Mouse (Mus musculus) megakaryocyte progenitor cell, adult 5-6 weeks (primary cell): ENCODE measurements around the gene Slc25a34. TPM values are rescaled to one million over a fixed set of nuclear protein-coding genes. Genes with fewer than 3 reads are reported as not detected.

Experiments
- ATAC-seq: replicated peaks from 2 replicates; pipeline ENCODE4 v1.8.0; 2016; ENCODE audit warnings: mild to moderate bottlenecking, moderate TSS enrichment, inconsistent platforms; ENCODE audit not compliant: poor library complexity
- total RNA-seq, 2 experiments: library from RNA; stranded (forward) in 1 of 2; stranded (reverse) in 1 of 2; fragments of 157-497, 149-512 nt in 1 of 2; fragments of 200-1000 nt in 1 of 2; gene quantifications; 2 replicates each; pipeline versions ENCODE4 v1.2.3 to v1.2.4; 2015 to 2017

Slc25a34 gene
- total RNA-seq, 2 experiments from 2014 or later: not detected

DNA sequence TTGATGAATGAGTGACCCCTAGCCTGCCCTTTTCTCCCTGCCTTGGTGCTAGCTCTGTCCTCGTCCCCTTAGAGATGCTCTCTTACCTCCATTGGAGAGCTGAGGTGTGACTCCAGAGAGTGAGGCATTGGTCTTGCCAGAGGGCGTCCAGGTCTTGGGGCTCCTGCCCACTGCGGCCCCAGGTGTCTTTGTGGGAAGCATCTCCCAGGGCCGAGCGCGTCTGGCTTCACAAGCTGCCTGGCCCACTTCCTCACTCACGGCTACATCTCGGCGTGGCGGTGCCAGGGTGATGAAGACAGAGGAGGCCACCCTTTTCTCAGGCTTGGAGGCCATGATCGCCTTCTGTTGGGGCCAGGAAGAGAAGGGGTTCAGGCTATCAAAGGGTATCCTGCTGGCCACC, 28.5 kb downstream of the Slc25a34 start:
- ATAC-seq: no peak

DNA sequence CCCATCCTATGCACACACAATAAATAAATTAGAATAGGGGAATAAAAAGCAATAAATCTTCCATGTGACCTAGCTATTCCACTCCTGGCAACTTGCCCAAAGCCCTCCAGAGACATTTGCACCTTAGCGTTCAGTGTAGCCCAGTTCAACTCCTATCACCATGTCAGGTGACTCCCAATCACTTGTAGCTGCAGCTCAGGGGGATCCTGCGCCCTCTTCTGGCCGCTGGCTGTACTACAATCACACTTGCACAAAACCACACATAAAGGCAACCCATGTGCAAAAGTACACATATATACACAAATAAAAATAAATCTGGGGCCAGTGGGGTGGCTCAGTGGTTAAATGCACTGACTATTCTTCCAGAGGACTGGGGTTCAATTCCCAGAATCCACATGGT, 32.1 kb downstream of the Slc25a34 start:
- peak; percentile 87 for ATAC-seq

GRCm38 (mm10) chr4:141583919-141584318, 39.7 kb downstream of the Slc25a34 start:
- ATAC-seq: no peak

- no peak for ATAC-seq
Measured at GRCm38 (mm10) chr4:141581051-141581450, 42.6 kb downstream of the Slc25a34 start.

DNA sequence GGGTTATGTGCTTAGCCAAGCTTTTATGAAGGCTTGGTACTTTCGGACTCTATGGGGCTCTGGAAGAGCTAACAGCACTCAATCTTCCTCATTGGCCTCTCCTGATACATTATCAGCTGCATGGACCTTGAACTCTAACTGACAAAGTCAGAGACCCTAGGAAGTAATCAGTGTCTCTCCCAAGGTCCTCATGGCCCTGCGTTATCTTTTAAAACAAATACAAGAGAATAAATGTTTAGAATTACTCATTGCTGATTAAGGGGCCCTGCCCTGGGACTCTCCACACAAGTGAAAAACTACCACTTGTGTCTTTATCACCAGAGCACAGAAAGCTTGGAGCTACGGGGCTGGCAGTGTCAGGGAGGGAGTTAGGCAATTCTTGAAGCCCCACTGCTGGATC, 44.8 kb downstream of the Slc25a34 start:
- ATAC-seq: peak; percentile 77

- ATAC-seq: no peak
Measured at GRCm38 (mm10) chr4:141576877-141577276, 46.7 kb downstream of the Slc25a34 start.

DNA sequence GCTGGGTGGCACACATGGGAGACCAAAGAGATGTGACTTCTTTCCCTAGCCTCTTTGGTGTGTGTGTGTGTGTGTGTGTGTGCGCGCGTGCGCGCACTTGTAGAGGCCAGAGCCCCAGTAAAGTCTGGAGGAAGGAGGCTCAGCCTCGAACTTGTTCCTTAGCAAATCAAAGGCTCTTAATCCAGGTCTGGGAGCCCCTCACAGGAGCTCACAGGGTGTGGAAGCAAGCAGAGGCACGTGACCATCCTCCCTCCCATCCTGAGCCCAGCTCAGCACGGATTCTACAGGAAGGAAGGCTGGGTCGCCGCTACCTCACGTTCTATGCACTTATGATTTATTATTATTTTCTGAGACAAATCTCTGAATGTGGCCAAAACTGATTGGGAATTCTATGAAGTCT, 47.2 kb downstream of the Slc25a34 start:
- no peak for ATAC-seq

- peak; percentile 58 for ATAC-seq
Measured at GRCm38 (mm10) chr4:141574789-141575702, 48.6 kb downstream of the Slc25a34 start.

DNA sequence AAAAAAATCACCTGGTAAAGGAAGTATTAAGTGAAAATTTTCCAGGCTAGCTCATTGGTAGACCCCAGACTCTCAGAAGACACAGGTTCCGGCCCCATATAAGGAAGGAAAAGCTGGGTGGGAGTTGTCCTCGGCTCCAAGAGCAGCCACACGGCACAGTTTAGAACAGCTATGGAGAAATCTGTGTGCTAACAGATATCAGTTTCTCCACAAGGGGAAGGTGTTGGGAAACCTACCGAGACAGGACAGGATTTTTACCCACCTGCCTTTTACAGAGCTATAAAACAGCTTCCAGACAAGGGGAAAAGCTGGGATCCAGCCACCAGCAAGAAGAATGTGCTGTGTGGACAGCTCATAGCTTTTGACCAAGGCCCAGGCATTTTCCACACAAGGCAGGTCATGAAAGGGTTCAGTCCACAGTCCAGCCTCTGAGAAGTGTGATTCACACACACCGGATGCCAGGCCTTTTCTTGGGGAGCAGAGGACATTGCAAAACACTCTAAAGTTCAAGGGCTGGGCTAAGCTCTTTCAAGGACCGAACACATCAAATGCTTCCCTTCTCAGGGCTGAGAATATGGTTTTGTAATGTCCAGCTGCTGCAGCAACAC, 50.2 kb downstream of the Slc25a34 start:
- ATAC-seq: peak; percentile 68

DNA sequence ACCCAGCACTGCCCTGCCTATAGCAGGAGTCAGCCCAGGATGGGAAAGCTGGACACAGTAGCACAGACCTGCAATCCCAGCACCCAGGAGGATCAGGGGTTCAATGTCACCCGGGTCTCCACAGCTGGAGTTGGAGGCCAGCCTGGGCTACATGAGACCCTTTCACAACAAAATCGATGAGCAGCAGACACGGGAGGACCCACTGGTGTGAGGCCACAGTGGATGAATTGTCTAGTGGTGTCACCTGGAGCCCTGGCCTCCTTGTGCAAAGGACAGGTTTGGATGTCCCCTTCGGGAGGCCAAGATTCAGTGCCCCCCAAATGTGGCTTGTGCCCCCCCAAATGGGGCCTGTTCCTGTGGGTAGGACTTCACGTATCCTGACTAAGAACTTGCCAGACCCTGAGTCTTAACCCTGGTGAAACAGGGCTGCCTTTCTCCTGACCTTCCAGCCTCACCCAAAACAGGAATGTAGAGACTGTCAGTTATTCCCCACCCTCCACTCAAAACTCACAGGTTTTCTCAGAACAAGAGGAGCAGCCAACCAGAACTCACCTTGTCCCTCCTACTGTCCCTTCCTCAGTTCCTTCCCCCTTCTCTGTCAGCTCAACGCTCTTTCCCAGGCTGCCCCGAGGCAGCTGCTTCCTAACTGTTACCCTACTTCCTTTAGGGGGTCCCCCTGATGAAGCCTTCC, 50.8 kb downstream of the Slc25a34 start:
- peak; percentile 45 for ATAC-seq

DNA sequence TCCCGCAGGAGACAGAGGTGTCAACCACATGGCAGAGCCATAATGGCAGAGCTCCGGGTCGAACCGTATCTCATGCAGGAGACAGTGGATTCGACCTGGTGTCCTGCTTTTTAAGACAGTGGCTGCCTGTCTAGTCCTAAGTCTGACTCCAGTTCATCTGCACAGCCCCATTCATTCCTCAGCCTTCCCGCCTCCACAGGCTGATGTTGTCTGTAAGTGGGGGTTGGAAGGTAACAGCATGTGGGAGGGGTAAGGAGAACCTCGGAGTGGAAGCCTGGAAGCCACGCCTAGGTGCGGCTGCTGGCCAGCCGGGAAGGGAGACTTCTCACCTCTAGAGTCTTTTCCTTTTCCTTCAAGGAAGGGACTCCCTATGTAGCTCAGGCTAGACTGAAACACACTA, 51.7 kb downstream of the Slc25a34 start:
- no peak for ATAC-seq

- no peak for ATAC-seq
Measured at GRCm38 (mm10) chr4:141571337-141571739, 52.3 kb downstream of the Slc25a34 start.

DNA sequence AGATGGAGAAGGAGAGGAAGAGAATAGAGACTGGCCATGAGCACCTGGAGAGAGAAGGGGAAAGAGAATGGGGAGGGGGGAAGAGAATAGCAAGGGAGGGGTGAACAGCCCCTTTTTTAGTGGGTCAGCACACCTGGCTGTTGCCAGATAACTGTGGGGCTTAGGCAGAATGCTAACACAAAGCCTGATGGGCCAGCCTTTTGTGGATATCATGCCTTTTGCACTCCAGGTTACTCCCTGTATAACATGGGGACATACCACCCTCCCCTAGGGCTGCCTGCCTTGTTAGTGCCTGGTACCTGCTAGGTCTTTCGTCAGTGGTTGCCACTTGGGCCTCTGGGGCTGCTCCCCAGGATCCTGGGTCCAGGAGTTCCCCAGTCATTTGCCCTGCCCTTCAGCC, 52.8 kb downstream of the Slc25a34 start:
- ATAC-seq: no peak

DNA sequence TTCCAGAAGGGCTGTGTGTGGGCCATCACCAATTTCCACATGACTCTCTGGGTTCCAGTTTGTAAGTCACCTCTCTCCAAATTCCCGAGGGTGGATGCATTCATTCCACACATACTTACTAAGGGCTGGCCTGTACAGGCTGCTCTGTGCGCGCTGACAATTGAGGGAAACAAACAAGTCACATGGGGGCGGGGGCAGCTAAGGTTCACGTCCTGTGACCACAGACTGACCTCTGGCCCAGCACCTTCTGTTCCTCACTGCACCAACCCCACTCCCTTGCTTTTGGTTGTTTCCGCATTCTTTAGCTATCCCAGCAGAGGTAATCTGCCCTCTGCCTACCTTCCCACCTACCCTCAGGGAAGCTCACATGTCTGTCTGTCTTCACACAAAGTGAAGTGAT, 53.6 kb downstream of the Slc25a34 start:
- no peak for ATAC-seq

DNA sequence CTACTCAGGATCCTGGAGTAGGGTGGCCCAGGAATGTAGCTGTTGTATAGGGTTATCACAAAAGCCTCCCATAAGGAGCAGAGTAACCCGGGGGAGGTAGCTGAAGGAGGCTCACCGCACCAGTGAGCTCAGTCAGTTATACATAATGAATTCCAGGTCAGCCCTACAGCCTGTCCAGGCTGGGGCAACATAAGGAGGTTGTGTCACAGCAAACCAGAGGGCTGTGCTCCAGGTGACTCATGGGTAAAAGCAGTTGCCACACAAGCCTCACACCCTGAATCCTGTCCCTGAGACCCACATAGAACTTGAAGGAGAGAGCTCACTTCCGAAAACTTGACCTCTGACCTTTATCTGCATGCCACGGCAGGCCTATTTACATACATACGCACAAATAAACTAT, 54.7 kb downstream of the Slc25a34 start:
- no peak; the same call in 1 of the 2 replicates for ATAC-seq

Other genes starting within 250 kb of the Slc25a34 start
- gene Clcnka, start 225.1 kb downstream of the Slc25a34 start, total RNA-seq (2015): not detected in 2 replicates
- gene Clcnka, start 225.1 kb downstream of the Slc25a34 start, total RNA-seq (2017): not detected in 2 replicates
- gene Clcnkb, start 207.8 kb downstream of the Slc25a34 start, total RNA-seq (2015): not detected in 2 replicates
- not detected in 2 replicates for gene Clcnkb, start 207.8 kb downstream of the Slc25a34 start, total RNA-seq (2017)
- gene Hspb7, start 203.0 kb downstream of the Slc25a34 start, total RNA-seq (2015): not detected in 2 replicates
- not detected in 2 replicates for gene Hspb7, start 203.0 kb downstream of the Slc25a34 start, total RNA-seq (2017)
- not detected in 2 replicates for gene Srarp, start 187.7 kb downstream of the Slc25a34 start, total RNA-seq (2015)
- gene Srarp, start 187.7 kb downstream of the Slc25a34 start, total RNA-seq (2017): not detected in 2 replicates
- gene Zbtb17, start 179.2 kb downstream of the Slc25a34 start, total RNA-seq (2015): 12.0 and 14.0 TPM in 2 replicates
- gene Zbtb17, start 179.2 kb downstream of the Slc25a34 start, total RNA-seq (2017): 15.2 and 21.3 TPM in 2 replicates
- gene Spen, start 85.2 kb downstream of the Slc25a34 start, total RNA-seq (2015): 28.4 and 35.6 TPM in 2 replicates
- gene Spen, start 85.2 kb downstream of the Slc25a34 start, total RNA-seq (2017): 22.8 and 29.0 TPM in 2 replicates
- not detected in 2 replicates for gene Fblim1, start 17.7 kb downstream of the Slc25a34 start, total RNA-seq (2015)
- gene Fblim1, start 17.7 kb downstream of the Slc25a34 start, total RNA-seq (2017): 0.07 TPM in 1 of 2 replicates, not detected in the other
- gene Tmem82, start 5.2 kb downstream of the Slc25a34 start, total RNA-seq (2015): 0.10 and 0.76 TPM in 2 replicates
- 0.46 and 1.6 TPM in 2 replicates for gene Tmem82, start 5.2 kb downstream of the Slc25a34 start, total RNA-seq (2017)
- 7.2 and 12.8 TPM in 2 replicates for gene Plekhm2, start 41.1 kb upstream of the Slc25a34 start, total RNA-seq (2015)
- gene Plekhm2, start 41.1 kb upstream of the Slc25a34 start, total RNA-seq (2017): 9.8 and 11.0 TPM in 2 replicates
- gene Rsc1a1, start 61.8 kb upstream of the Slc25a34 start, total RNA-seq (2015): 20.0 and 22.7 TPM in 2 replicates
- 6.6 and 7.6 TPM in 2 replicates for gene Rsc1a1, start 61.8 kb upstream of the Slc25a34 start, total RNA-seq (2017)
- gene Ddi2, start 99.6 kb upstream of the Slc25a34 start, total RNA-seq (2015): 15.0 and 18.7 TPM in 2 replicates
- gene Ddi2, start 99.6 kb upstream of the Slc25a34 start, total RNA-seq (2017): 23.7 and 29.4 TPM in 2 replicates
- gene Agmat, start 122.9 kb upstream of the Slc25a34 start, total RNA-seq (2015): not detected in 2 replicates
- gene Agmat, start 122.9 kb upstream of the Slc25a34 start, total RNA-seq (2017): not detected in 2 replicates
- 4.8 and 6.5 TPM in 2 replicates for gene Dnajc16, start 167.1 kb upstream of the Slc25a34 start, total RNA-seq (2015)
- gene Dnajc16, start 167.1 kb upstream of the Slc25a34 start, total RNA-seq (2017): 5.9 and 6.4 TPM in 2 replicates
- 5.8 and 6.4 TPM in 2 replicates for gene Casp9, start 169.8 kb upstream of the Slc25a34 start, total RNA-seq (2015)
- gene Casp9, start 169.8 kb upstream of the Slc25a34 start, total RNA-seq (2017): 8.1 and 9.3 TPM in 2 replicates
- gene Cela2a, start 202.3 kb upstream of the Slc25a34 start, total RNA-seq (2015): not detected in 2 replicates
- gene Cela2a, start 202.3 kb upstream of the Slc25a34 start, total RNA-seq (2017): not detected in 2 replicates
- gene Ctrc, start 222.5 kb upstream of the Slc25a34 start, total RNA-seq (2015): not detected in 2 replicates
- gene Ctrc, start 222.5 kb upstream of the Slc25a34 start, total RNA-seq (2017): not detected in 2 replicates